Mouse (Mus musculus): ENCODE results near the gene Dnal4.
"Not testable (repeated sequence)": the region's sequence is repeated elsewhere in the genome, so short reads cannot be mapped to it uniquely, and the experiment has no call there.

DNA sequence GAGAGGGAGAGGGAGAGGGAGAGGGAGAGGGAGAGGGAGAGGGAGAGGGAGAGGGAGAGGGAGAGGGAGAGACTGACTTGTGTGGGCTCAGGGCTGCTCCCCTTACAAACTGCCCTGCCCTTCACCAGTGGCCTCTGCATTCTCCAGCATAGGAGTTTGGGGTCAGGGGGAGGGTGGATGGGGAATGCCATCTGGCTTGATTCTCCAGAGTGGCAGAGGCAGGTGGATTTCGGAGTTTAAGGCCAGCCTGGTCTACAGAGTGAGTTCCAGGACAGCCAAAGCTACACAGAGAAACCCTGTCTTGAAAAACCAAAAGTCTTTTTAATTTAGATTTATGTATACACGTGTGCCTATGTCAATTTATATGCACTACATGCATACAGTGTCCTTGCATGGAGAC, 35.2 kb upstream of the Dnal4 start:
- not testable (repeated sequence) for TF ChIP-seq CTCF (IDR thresholded peaks at IDR 0.05; ENCODE audit: low read depth, low read length); EP300 (IDR thresholded peaks at IDR 0.05; ENCODE audit: insufficient read depth, low read depth, low read length)

Data from ES-Bruce4 (cell line).